In genomic region chr7:116092710-116093465, GRCm38 (mm10) we compare ENCODE assay signal across 8 mouse cellular contexts. TPM values are rescaled to one million over a fixed set of nuclear protein-coding genes. Genes with fewer than 3 reads are reported as not detected.
DNase-seq lines count a peak whose midpoint lies in the region; ATAC-seq and TF ChIP-seq lines count a peak whose summit lies in the region.

No protein-coding gene starts in this region.

- H3K4me1 ChIP-seq in MEL (ENCODE audit: control insufficient read depth in 1 of 2, insufficient read depth in 2 of 2, low read length in 2 of 2) = peaks cover 6 to 10% of the 10 kb centered on the region in 2 experiments
- peaks cover 7% of the 10 kb centered on the region for H3K4me1 ChIP-seq in cerebellum, adult 2 months (ENCODE audit: control insufficient read depth, insufficient read depth, low read length)
- peaks cover 13% of the 10 kb centered on the region for H3K4me1 ChIP-seq in forebrain, postnatal 0 days (ENCODE audit: insufficient read depth)
- peaks cover 21% of the 10 kb centered on the region for H3K4me1 ChIP-seq in lung, embryonic 15.5 days

- peak in 1 of 3 experiments; percentile 14; a peak in 2 of 6 replicates for TF ChIP-seq CTCF in MEL (IDR thresholded peaks at IDR 0.05 in 2 of 3, conservative IDR thresholded peaks at IDR 0.05 in 1 of 3; ENCODE audit: control insufficient read depth in 1 of 3, insufficient read depth in 1 of 3, low read depth in 2 of 3, low read length in 3 of 3, poor library complexity in 1 of 3, severe bottlenecking in 1 of 3)
- peak; percentile 39; the same call in 1 of the 2 replicates for TF ChIP-seq CTCF in cerebellum, adult 2 months (IDR thresholded peaks at IDR 0.05; ENCODE audit: borderline replicate concordance, insufficient read depth, low read depth, low read length)
- peak; percentile 71 for TF ChIP-seq CTCF in forebrain, postnatal 0 days (IDR thresholded peaks at IDR 0.05; ENCODE audit: low read depth)

- H3K27me3 ChIP-seq in MEL (ENCODE audit: control insufficient read depth in 1 of 2, insufficient read depth in 2 of 2, low read length in 2 of 2) = peaks cover 5 to 7% of the 10 kb centered on the region in 2 experiments
- no peaks in the 10 kb centered on the region for H3K27me3 ChIP-seq in cerebellum, adult 2 months (ENCODE audit: control insufficient read depth, insufficient read depth, low read length)
- no peaks in the 10 kb centered on the region for H3K27me3 ChIP-seq in forebrain, postnatal 0 days (ENCODE audit: insufficient read depth, low read length)
- no peaks in the 10 kb centered on the region for H3K27me3 ChIP-seq in lung, embryonic 15.5 days

- peak overlapping the region; percentile 84 for H3K9ac ChIP-seq in MEL (ENCODE audit: control insufficient read depth, low read depth, low read length, poor library complexity, severe bottlenecking)
- H3K9ac ChIP-seq in forebrain, postnatal 0 days = peak overlapping the region; percentile 85
- peak overlapping the region; percentile 79 for H3K9ac ChIP-seq in lung, embryonic 15.5 days

- H3K9me3 ChIP-seq in MEL (replicated peaks; ENCODE audit: insufficient read depth, low read length) = no peaks in the 10 kb centered on the region
- no peaks in the 10 kb centered on the region for H3K9me3 ChIP-seq in forebrain, postnatal 0 days (ENCODE audit: low read length)
- H3K9me3 ChIP-seq in lung, embryonic 15.5 days = no peaks in the 10 kb centered on the region

- TF ChIP-seq RAD21 in MEL (IDR thresholded peaks at IDR 0.05; ENCODE audit: low read depth, low read length) = no peak

- H3K4me2 ChIP-seq in forebrain, postnatal 0 days (ENCODE audit: low read depth) = peak overlapping the region; percentile 57
- peak overlapping the region; percentile 64 for H3K4me2 ChIP-seq in lung, embryonic 15.5 days

- H3K79me2 ChIP-seq in MEL (ENCODE audit: control insufficient read depth, insufficient read depth, low read length, poor library complexity) = peaks cover 32% of the 10 kb centered on the region

- DNase-seq in MEL (ENCODE audit: low read depth, low spot score) = peak; percentile 97
- peak; percentile 97 for DNase-seq in cerebellum, adult 2 months
- peak; percentile 98 for DNase-seq in forebrain, postnatal 0 days
- DNase-seq in heart, postnatal 4 days = peak; percentile 95
- peak; percentile 95 to 97 for DNase-seq in layer of hippocampus, adult 8-10 months (ENCODE audit: low spot score in 2 of 2)
- peak; percentile 90 for DNase-seq in ovary, adult 18-20 months (ENCODE audit: low spot score)
- DNase-seq in thymus, postnatal 0 days (ENCODE audit: low spot score) = peak; percentile 96

- ATAC-seq in forebrain, postnatal 0 days = peak; percentile 100
- peak; percentile 100 for ATAC-seq in lung, embryonic 15.5 days (ENCODE audit: borderline replicate concordance, extremely low read depth, low FRiP score, low TSS enrichment)

- TF ChIP-seq EP300 in MEL (IDR thresholded peaks at IDR 0.05; ENCODE audit: low read depth in 1 of 2, low read length in 2 of 2) = no peak

- peak overlapping the region; percentile 72 for H3K27ac ChIP-seq in MEL (ENCODE audit: control insufficient read depth, low read depth, low read length)
- peak overlapping the region; percentile 94 for H3K27ac ChIP-seq in cerebellum, adult 2 months (ENCODE audit: insufficient read depth, low read length)
- H3K27ac ChIP-seq in forebrain, postnatal 0 days (ENCODE audit: low read depth, low read length) = peak overlapping the region; percentile 97
- H3K27ac ChIP-seq in lung, embryonic 15.5 days = peak overlapping the region; percentile 88

- WGBS in cerebellum, adult 2 months = under 1% methylated on average over 38 of the region's 38 CpGs
- WGBS in forebrain, postnatal 0 days = under 1% methylated on average over 38 of the region's 38 CpGs
- under 1% methylated on average over 38 of the region's 38 CpGs for WGBS in lung, embryonic 15.5 days

- H3K36me3 ChIP-seq in MEL (ENCODE audit: control insufficient read depth in 1 of 2, insufficient read depth in 2 of 2, low read length in 2 of 2) = peaks cover 1 to 28% of the 10 kb centered on the region in 2 experiments; a peak in 3 of 4 replicates
- H3K36me3 ChIP-seq in forebrain, postnatal 0 days (ENCODE audit: insufficient read depth) = no peaks in the 10 kb centered on the region
- no peaks in the 10 kb centered on the region for H3K36me3 ChIP-seq in lung, embryonic 15.5 days

- H3K4me3 ChIP-seq in MEL (ENCODE audit: control insufficient read depth in 1 of 2, insufficient read depth in 1 of 2, low read depth in 2 of 2, low read length in 2 of 2) = peak overlapping the region; percentile 81 to 86
- H3K4me3 ChIP-seq in cerebellum, adult 2 months (replicated peaks; ENCODE audit: insufficient read depth, low read depth, low read length) = peak overlapping the region; percentile 71
- peak overlapping the region; percentile 66 for H3K4me3 ChIP-seq in forebrain, postnatal 0 days (ENCODE audit: low read depth, low read length)
- H3K4me3 ChIP-seq in lung, embryonic 15.5 days = peak overlapping the region; percentile 62

- TF ChIP-seq POLR2A in MEL (IDR thresholded peaks at IDR 0.05; ENCODE audit: control insufficient read depth in 1 of 2, insufficient read depth in 1 of 2, low read depth in 1 of 2, low read length in 2 of 2, poor library complexity in 1 of 2) = peak; percentile 80 to 99
- peak; percentile 94 for TF ChIP-seq POLR2A in cerebellum, adult 2 months (IDR thresholded peaks at IDR 0.05; ENCODE audit: borderline replicate concordance, insufficient read depth, low read length)

TF ChIP-seq in MEL, 35 proteins besides CTCF, POLR2A, EP300 and RAD21 (continues in another document):
- no peak for TF ChIP-seq TAL1 (IDR thresholded peaks at IDR 0.05; ENCODE audit: low read length)
- TF ChIP-seq USF2 (IDR thresholded peaks at IDR 0.05; ENCODE audit: borderline replicate concordance in 1 of 2, insufficient read depth in 1 of 2, low read depth in 1 of 2, low read length in 2 of 2) = no peak
- peak; percentile 94 for TF ChIP-seq CHD2 (IDR thresholded peaks at IDR 0.05; ENCODE audit: low read length)
- peak; percentile 96 for TF ChIP-seq POLR2AphosphoS2 (IDR thresholded peaks at IDR 0.05; ENCODE audit: low read length)
- TF ChIP-seq HCFC1 (IDR thresholded peaks at IDR 0.05; ENCODE audit: low read depth, low read length) = peak; percentile 96
- peak; percentile 87; the same call in 1 of the 2 replicates for TF ChIP-seq E2F4 (IDR thresholded peaks at IDR 0.05; ENCODE audit: borderline replicate concordance, low read depth, low read length)
- no peak for TF ChIP-seq ZC3H11A (IDR thresholded peaks at IDR 0.05; ENCODE audit: low read depth, low read length)
- TF ChIP-seq TCF12 (IDR thresholded peaks at IDR 0.05; ENCODE audit: low read depth, low read length) = peak; percentile 43; the same call in 1 of the 2 replicates
- peak; percentile 41 for TF ChIP-seq ZNF384 (IDR thresholded peaks at IDR 0.05; ENCODE audit: low read depth, low read length)
- no peak for TF ChIP-seq SMC3 (IDR thresholded peaks at IDR 0.05; ENCODE audit: low read depth, low read length)
- TF ChIP-seq SIN3A (IDR thresholded peaks at IDR 0.05; ENCODE audit: low read length) = peak; percentile 52; the same call in 1 of the 2 replicates
- peak; percentile 73; the same call in 1 of the 2 replicates for TF ChIP-seq MAZ (IDR thresholded peaks at IDR 0.05; ENCODE audit: low read depth, low read length)
- TF ChIP-seq MEF2A (IDR thresholded peaks at IDR 0.05; ENCODE audit: extremely low read depth, insufficient replicate concordance, low read depth, low read length, poor library complexity, severe bottlenecking) = no peak
- TF ChIP-seq MYC (IDR thresholded peaks at IDR 0.05; ENCODE audit: low read depth, low read length) = peak; percentile 73
- TF ChIP-seq USF1 (IDR thresholded peaks at IDR 0.05; ENCODE audit: low read depth, low read length) = no peak

RNA-seq across cellular contexts. Expression of gene Gm4353, which starts 8.5 kb away (rescaled TPM):
- total RNA-seq in MEL (2012; rRNA removed) = 20.8 and 21.0 TPM in 2 replicates
- 10 to 100 TPM in 1 of 2 experiments, not detected in 1; 22.7 TPM for polyA plus RNA-seq in MEL (2012; ENCODE audit: insufficient read depth in 1 of 2, insufficient read length in 2 of 2, low read depth in 1 of 2, low replicate concordance in 2 of 2, missing spikeins in 1 of 2)
- 0.79 and 1.2 TPM in 2 replicates for polyA plus RNA-seq in cerebellum, adult 2 months (2012; rRNA removed)
- 0.76 and 0.92 TPM in 2 replicates for total RNA-seq in forebrain, postnatal 0 days (2014; rRNA removed)
- 0.31 and 0.53 TPM in 2 replicates for polyA plus RNA-seq in forebrain, postnatal 0 days (2015; fragmentation: Nextera tagmentation; extraction: Ambion mirVana)
- total RNA-seq in heart, postnatal 4 days (2021) = 1 to 10 TPM; 1.3 to 2.1 TPM
- 1 to 10 TPM in 3 of 4 experiments, under 1 TPM in 1; 0.75 to 4.3 (median 3.2) TPM for total RNA-seq in layer of hippocampus, adult 8-10 months (2022)
- polyA plus RNA-seq in lung, embryonic 15.5 days (2015; fragmentation: Nextera tagmentation; extraction: Ambion mirVana) = 0.36 and 1.1 TPM in 2 replicates
- polyA plus RNA-seq in thymus, postnatal 0 days (2015; fragmentation: Nextera tagmentation; extraction: Ambion mirVana) = 1.2 and 1.3 TPM in 2 replicates

RNA-seq across cellular contexts. Expression of gene 1110004F10Rik, which starts 53.7 kb away (rescaled TPM):
- 158 and 160 TPM in 2 replicates for total RNA-seq in MEL (2012; rRNA removed)
- polyA plus RNA-seq in MEL (2012; ENCODE audit: insufficient read depth in 1 of 2, insufficient read length in 2 of 2, low read depth in 1 of 2, low replicate concordance in 2 of 2, missing spikeins in 1 of 2) = 100 to 1,000 TPM in 1 of 2 experiments, not detected in 1; 182 TPM
- 105 and 113 TPM in 2 replicates for polyA plus RNA-seq in cerebellum, adult 2 months (2012; rRNA removed)
- 211 and 229 TPM in 2 replicates for total RNA-seq in forebrain, postnatal 0 days (2014; rRNA removed)
- polyA plus RNA-seq in forebrain, postnatal 0 days (2015; fragmentation: Nextera tagmentation; extraction: Ambion mirVana) = 431 and 439 TPM in 2 replicates
- 10 to 100 TPM; 80.6 to 84.0 TPM for total RNA-seq in heart, postnatal 4 days (2021)
- total RNA-seq in layer of hippocampus, adult 8-10 months (2022) = 100 to 1,000 TPM in 3 of 4 experiments, 10 to 100 TPM in 1; 85.8 to 111 (median 104) TPM
- polyA plus RNA-seq in lung, embryonic 15.5 days (2015; fragmentation: Nextera tagmentation; extraction: Ambion mirVana) = 254 and 260 TPM in 2 replicates
- 259 and 274 TPM in 2 replicates for polyA plus RNA-seq in thymus, postnatal 0 days (2015; fragmentation: Nextera tagmentation; extraction: Ambion mirVana)

RNA-seq across cellular contexts. Expression of gene Sox6, which starts 54.3 kb away (rescaled TPM):
- total RNA-seq in MEL (2012; rRNA removed) = 1.8 and 2.6 TPM in 2 replicates
- polyA plus RNA-seq in MEL (2012; ENCODE audit: insufficient read depth in 1 of 2, insufficient read length in 2 of 2, low read depth in 1 of 2, low replicate concordance in 2 of 2, missing spikeins in 1 of 2) = 1 to 10 TPM in 1 of 2 experiments, not detected in 1; 4.6 TPM
- polyA plus RNA-seq in cerebellum, adult 2 months (2012; rRNA removed) = 4.6 and 6.0 TPM in 2 replicates
- total RNA-seq in forebrain, postnatal 0 days (2014; rRNA removed) = 33.1 and 64.7 TPM in 2 replicates
- 26.5 and 46.2 TPM in 2 replicates for polyA plus RNA-seq in forebrain, postnatal 0 days (2015; fragmentation: Nextera tagmentation; extraction: Ambion mirVana)
- 10 to 100 TPM; 33.5 to 46.9 TPM for total RNA-seq in heart, postnatal 4 days (2021)
- 10 to 100 TPM; 22.1 to 37.2 (median 29.9) TPM for total RNA-seq in layer of hippocampus, adult 8-10 months (2022)
- 23.1 and 24.1 TPM in 2 replicates for polyA plus RNA-seq in lung, embryonic 15.5 days (2015; fragmentation: Nextera tagmentation; extraction: Ambion mirVana)
- 0.30 and 1.2 TPM in 2 replicates for polyA plus RNA-seq in thymus, postnatal 0 days (2015; fragmentation: Nextera tagmentation; extraction: Ambion mirVana)

Comparison
In these comparisons a context has a peak if more than half of its experiments do, and no peak if none do; other contexts are left out.
1. Peak in every context shown above with its lines: DNase-seq, ATAC-seq, H3K4me3 ChIP-seq and H3K27ac ChIP-seq.